Mouse (Mus musculus) liver, embryonic 15.5 days (tissue): Measurements from ENCODE around the gene Gm10577. TPM values are rescaled to one million over a fixed set of nuclear protein-coding genes. Genes with fewer than 3 reads are reported as not detected.

ENCODE experiments used
- ATAC-seq: fragments of 200-750 bp; cut with Nextera tagmentation; 2 replicates; pipeline ENCODE4 v1.8.0; 2017; ENCODE audit warnings: moderate number of reproducible peaks, mild to moderate bottlenecking, moderate library complexity; ENCODE audit not compliant: insufficient read depth
- H3K27ac ChIP-seq: fragments of 300-500 bp; sonication (generic); replicated peaks from 2 replicates; pipeline ENCODE4 v1.5.1; 2015; ENCODE audit warnings: mild to moderate bottlenecking, inconsistent platforms
- H3K27me3 ChIP-seq: fragments of 300-500 bp; sonication (generic); 2 replicates; pipeline ENCODE4 v1.6.1; 2015; ENCODE audit warnings: mild to moderate bottlenecking, inconsistent platforms
- H3K36me3 ChIP-seq: fragments of 300-500 bp; sonication (generic); replicated peaks from 2 replicates; pipeline ENCODE4 v1.6.1; 2015; ENCODE audit warnings: moderate library complexity, mild to moderate bottlenecking, inconsistent platforms
- H3K4me1 ChIP-seq: fragments of 300-500 bp; sonication (generic); replicated peaks from 2 replicates; pipeline ENCODE4 v1.6.1; 2015; ENCODE audit warnings: inconsistent platforms
- H3K4me2 ChIP-seq: fragments of 300-500 bp; sonication (generic); 2 replicates; pipeline ENCODE4 v1.6.1; 2015; ENCODE audit warnings: moderate library complexity, mild to moderate bottlenecking, inconsistent platforms
- H3K4me3 ChIP-seq: fragments of 300-500 bp; sonication (generic); replicated peaks from 2 replicates; pipeline ENCODE4 v1.5.1; 2015; ENCODE audit warnings: mild to moderate bottlenecking, inconsistent platforms
- H3K9ac ChIP-seq: fragments of 300-500 bp; sonication (generic); 2 replicates; pipeline ENCODE4 v1.6.1; 2015; ENCODE audit warnings: moderate library complexity, mild to moderate bottlenecking, inconsistent platforms
- H3K9me3 ChIP-seq: fragments of 300-500 bp; sonication (generic); replicated peaks from 2 replicates; pipeline ENCODE4 v1.6.1; 2016; ENCODE audit warnings: inconsistent platforms
- WGBS: fragments of 180-500 bp; shearing (Covaris S2); methylation state at CpG from one replicate; pipeline ENCODE4 v1.1.7; 2015; ENCODE audit warnings: mixed read lengths; ENCODE audit not compliant: insufficient replicate concordance; 5-methylcytosine and 5-hydroxymethylcytosine counted together
- polyA plus RNA-seq: library from polyadenylated mRNA; unstranded; fragments of >200 nt; fragmentation: Nextera tagmentation; extraction: Ambion mirVana; gene quantifications from 2 replicates; pipeline ENCODE4 v1.2.1, GENCODE M21; 2015

The Gm10577 gene
- polyA plus RNA-seq, 1 experiment from 2014 or later = not detected

GRCm38 (mm10) chr4:100995617-100996016 lies 24.9 kb downstream of the Gm10577 start:
- peaks cover 62% of the 10 kb centered on the region for H3K4me1 ChIP-seq
- WGBS = 77% methylated on average over 5 of the region's 5 CpGs
- H3K9me3 ChIP-seq = no peaks in the 10 kb centered on the region
- no peak for ATAC-seq
- H3K27me3 ChIP-seq = no peaks in the 10 kb centered on the region
- peak overlapping the region; percentile 64 for H3K4me2 ChIP-seq
- peak overlapping the region; percentile 97 for H3K27ac ChIP-seq
- H3K4me3 ChIP-seq = peak overlapping the region; percentile 59
- peak overlapping the region; percentile 55 for H3K9ac ChIP-seq
- no peaks in the 10 kb centered on the region; the same call in 1 of the 2 replicates for H3K36me3 ChIP-seq

- Histone ChIP-seq H3K9ac (peak overlapping the region; percentile 55), H3K4me1 (peaks cover 64% of the 10 kb centered on the region), H3K27ac (peak overlapping the region; percentile 97), H3K4me3 (peak overlapping the region; percentile 59), H3K9me3 (no peaks in the 10 kb centered on the region), H3K36me3 (no peaks in the 10 kb centered on the region; the same call in 1 of the 2 replicates), H3K4me2 (peak overlapping the region; percentile 64), H3K27me3 (no peaks in the 10 kb centered on the region)
- ATAC-seq = peak; percentile 95
- 21% methylated on average over 18 of the region's 18 CpGs for WGBS
These were observed 25.8 kb downstream of the Gm10577 start for GRCm38 (mm10) chr4:100994442-100995255.

GRCm38 (mm10) chr4:100992086-100992485 lies 28.4 kb downstream of the Gm10577 start:
- Histone ChIP-seq H3K27ac (peak overlapping the region; percentile 97), H3K4me2 (no peak overlapping the region), H3K9ac (no peak overlapping the region), H3K4me1 (peaks cover 53% of the 10 kb centered on the region), H3K4me3 (no peak overlapping the region), H3K9me3 (no peaks in the 10 kb centered on the region), H3K27me3 (no peaks in the 10 kb centered on the region), H3K36me3 (no peaks in the 10 kb centered on the region; the same call in 1 of the 2 replicates)
- ATAC-seq = peak; percentile 5; the same call in 1 of the 2 replicates
- 41% methylated on average over 6 of the region's 6 CpGs for WGBS

- WGBS = 76% methylated on average over 4 of the region's 4 CpGs
- Histone ChIP-seq H3K27me3 (no peaks in the 10 kb centered on the region), H3K9me3 (no peaks in the 10 kb centered on the region), H3K4me2 (no peak overlapping the region), H3K27ac (0 out of 2 replicates have a peak overlapping the region, but pooled peaks have one; percentile 15), H3K4me3 (no peak overlapping the region), H3K9ac (no peak overlapping the region), H3K36me3 (no peaks in the 10 kb centered on the region), H3K4me1 (peaks cover 42% of the 10 kb centered on the region)
- ATAC-seq = no peak
These were observed 29.5 kb downstream of the Gm10577 start for GRCm38 (mm10) chr4:100990996-100991395.

- no peak for ATAC-seq
- no peak overlapping the region for H3K27ac ChIP-seq
- no peaks in the 10 kb centered on the region for H3K36me3 ChIP-seq
- no peak overlapping the region for H3K4me3 ChIP-seq
- no peaks in the 10 kb centered on the region for H3K27me3 ChIP-seq
- no peak overlapping the region for H3K4me2 ChIP-seq
- peaks cover 21% of the 10 kb centered on the region for H3K4me1 ChIP-seq
- no peaks in the 10 kb centered on the region for H3K9me3 ChIP-seq
- 76% methylated on average over 8 of the region's 8 CpGs for WGBS
- H3K9ac ChIP-seq = no peak overlapping the region
These were observed 32.2 kb downstream of the Gm10577 start for GRCm38 (mm10) chr4:100988231-100988799.

- no peak for ATAC-seq
- H3K4me1 ChIP-seq = peaks cover 9% of the 10 kb centered on the region
These were observed 33.3 kb downstream of the Gm10577 start for GRCm38 (mm10) chr4:100987187-100987586.

GRCm38 (mm10) chr4:100977522-100977921 lies 43.0 kb downstream of the Gm10577 start:
- Histone ChIP-seq H3K9me3 (no peaks in the 10 kb centered on the region), H3K4me3 (no peak overlapping the region), H3K27ac (no peak overlapping the region), H3K4me1 (no peaks in the 10 kb centered on the region), H3K4me2 (no peak overlapping the region), H3K27me3 (no peaks in the 10 kb centered on the region), H3K9ac (no peak overlapping the region), H3K36me3 (no peaks in the 10 kb centered on the region)
- WGBS = 78% methylated on average over 7 of the region's 7 CpGs
- ATAC-seq = no peak

More at GRCm38 (mm10) chr4:100987187-100987586, 33.3 kb downstream of the Gm10577 start:
- Histone ChIP-seq H3K9me3 (no peaks in the 10 kb centered on the region), H3K4me2 (no peak overlapping the region), H3K4me3 (no peak overlapping the region), H3K9ac (no peak overlapping the region), H3K36me3 (no peaks in the 10 kb centered on the region), H3K27me3 (no peaks in the 10 kb centered on the region), H3K27ac (no peak overlapping the region)
- WGBS = 59% methylated on average over 1 of the region's 1 CpGs

GRCm38 (mm10) chr4:100974455-100975035 lies 46.0 kb downstream of the Gm10577 start:
- H3K27me3 ChIP-seq = no peaks in the 10 kb centered on the region
- ATAC-seq = no peak
- WGBS = 76% methylated on average over 14 of the region's 14 CpGs
- H3K4me1 ChIP-seq = no peaks in the 10 kb centered on the region
- no peak overlapping the region for H3K4me2 ChIP-seq
- H3K27ac ChIP-seq = no peak overlapping the region
- H3K9ac ChIP-seq = no peak overlapping the region
- H3K36me3 ChIP-seq = no peaks in the 10 kb centered on the region
- no peaks in the 10 kb centered on the region for H3K9me3 ChIP-seq
- H3K4me3 ChIP-seq = no peak overlapping the region

- Histone ChIP-seq H3K27ac (no peak overlapping the region), H3K4me3 (no peak overlapping the region), H3K9me3 (no peaks in the 10 kb centered on the region), H3K4me2 (no peak overlapping the region), H3K27me3 (no peaks in the 10 kb centered on the region), H3K9ac (no peak overlapping the region), H3K36me3 (no peaks in the 10 kb centered on the region), H3K4me1 (no peaks in the 10 kb centered on the region)
- no peak for ATAC-seq
- WGBS = 77% methylated on average over 16 of the region's 16 CpGs
These were observed 46.6 kb downstream of the Gm10577 start for GRCm38 (mm10) chr4:100973641-100974454.
